Mouse (Mus musculus) retina, embryonic 14.5 days (tissue): ENCODE results near the gene Tob1.
A peak's percentile ranks its signal among the peaks of the same experiment; 100 is the strongest.

ENCODE experiments used
- DNase-seq: peaks from one replicate; pipeline ENCODE4 v3.0.0-alpha.2; 2015; ENCODE audit warnings: low spot score

Gene Tob1

GRCm38 (mm10) chr11:94198405-94199146 lies 12.7 kb upstream of the Tob1 start:
- DNase-seq: no peak

DNA sequence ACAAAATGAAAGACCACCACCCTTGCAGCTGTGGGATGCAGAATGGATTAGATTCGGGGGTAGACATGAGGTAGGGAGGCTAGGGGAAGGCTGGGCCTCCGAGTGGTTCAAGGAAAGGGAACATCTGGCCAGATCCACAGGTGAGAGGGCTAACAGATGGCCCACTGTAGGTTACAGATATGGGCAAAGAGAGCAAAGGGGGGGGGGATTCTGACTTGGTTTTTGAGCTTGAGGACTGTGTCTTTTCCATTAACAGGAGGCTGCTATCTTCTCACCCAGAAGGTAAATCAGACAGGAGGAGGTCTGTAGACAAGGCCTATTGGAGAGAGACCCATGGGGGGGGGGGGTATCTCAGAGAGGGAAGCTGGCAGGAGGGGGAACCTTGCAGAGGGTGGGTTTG lies 11.5 kb upstream of the Tob1 start:
- no peak for DNase-seq

- DNase-seq: no peak
Measured at GRCm38 (mm10) chr11:94200422-94200821, 10.8 kb upstream of the Tob1 start.

- no peak for DNase-seq
Measured at GRCm38 (mm10) chr11:94202106-94202505, 9.1 kb upstream of the Tob1 start.

GRCm38 (mm10) chr11:94203066-94203465 lies 8.2 kb upstream of the Tob1 start:
- DNase-seq: no peak

- peak; percentile 40 for DNase-seq
Measured at GRCm38 (mm10) chr11:94206398-94207114, 4.7 kb upstream of the Tob1 start.

DNA sequence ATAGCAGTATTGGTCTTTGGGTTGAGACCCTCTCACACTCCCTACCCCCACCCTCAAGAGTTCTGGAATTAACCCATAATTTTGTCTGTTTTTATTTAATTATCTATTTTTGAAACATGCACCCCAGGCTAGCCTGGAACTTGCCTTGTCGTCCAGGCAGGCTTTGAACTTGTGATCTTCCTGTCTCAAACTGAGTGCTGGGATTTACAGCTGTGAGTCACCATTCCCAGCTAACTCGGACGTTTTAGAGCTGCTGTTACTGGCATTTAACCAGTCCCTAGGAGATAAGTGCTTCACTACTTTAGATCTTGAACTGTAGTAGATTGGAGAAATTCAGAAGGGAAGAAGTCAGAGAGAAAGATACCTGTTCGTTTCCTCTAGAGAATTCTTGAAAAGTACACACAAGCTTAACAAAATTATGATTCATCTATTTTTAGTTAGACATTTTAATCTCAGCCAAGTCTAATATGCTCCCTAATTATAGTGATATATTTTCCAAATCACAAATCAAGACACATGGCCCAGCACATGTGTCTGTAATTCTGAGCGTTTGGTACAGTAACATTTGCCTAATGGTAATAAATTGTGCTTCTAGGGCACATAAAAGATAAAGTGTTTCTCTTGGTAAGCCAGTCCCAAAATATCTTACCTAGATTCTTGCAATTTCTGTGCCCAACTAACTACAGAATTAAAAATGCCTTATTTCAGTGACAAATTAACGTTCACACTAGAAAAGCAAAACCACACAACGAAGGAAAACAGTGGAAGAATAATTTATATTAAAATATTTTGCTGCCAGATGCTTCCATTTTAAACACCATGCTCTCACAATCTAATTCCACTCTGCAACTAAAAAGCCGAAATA lies 2.2 kb upstream of the Tob1 start:
- DNase-seq: no peak

GRCm38 (mm10) chr11:94209695-94210131 lies 1.5 kb upstream of the Tob1 start:
- no peak for DNase-seq

GRCm38 (mm10) chr11:94210191-94211086 lies 815 bp upstream of the Tob1 start:
- DNase-seq: peak; percentile 92

- peak; percentile 53 for DNase-seq
Measured at GRCm38 (mm10) chr11:94211651-94212488, 616 bp downstream of the Tob1 start.

DNA sequence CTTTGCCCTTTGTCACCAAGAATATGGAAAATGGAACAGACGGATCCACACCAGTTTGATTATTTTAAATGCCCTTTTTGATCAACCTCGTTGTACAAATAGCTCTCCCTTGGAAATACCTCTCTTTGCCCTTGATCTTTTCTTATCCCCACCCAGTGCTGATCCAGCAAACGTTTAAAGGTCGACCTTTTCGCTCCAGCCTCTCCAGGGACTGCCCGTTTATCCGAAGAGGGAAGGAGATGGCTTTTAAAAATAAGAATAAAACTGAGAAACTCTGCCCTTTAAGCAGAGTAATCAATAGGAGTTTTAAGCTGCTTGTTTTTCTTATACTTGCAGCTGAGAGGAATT lies 1.2 kb downstream of the Tob1 start:
- DNase-seq: no peak

DNA sequence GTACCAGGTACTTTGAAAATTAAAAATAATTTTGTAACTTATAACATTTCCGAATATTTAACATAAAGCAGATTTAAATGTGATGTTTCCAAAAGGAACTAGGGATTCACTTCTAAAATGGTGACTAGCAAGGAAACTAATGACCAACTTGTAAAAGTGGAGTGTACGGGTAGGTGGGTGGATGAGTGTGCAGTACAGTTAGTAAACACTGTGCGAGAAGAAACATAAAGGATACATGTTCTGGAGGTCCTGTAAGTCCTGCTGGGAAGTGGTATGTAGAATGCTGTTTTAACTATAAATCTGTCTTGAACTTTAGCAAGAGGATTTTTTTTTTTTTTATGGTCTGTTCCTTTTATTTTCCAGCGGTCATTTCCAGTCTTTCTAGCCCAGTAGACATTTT lies 1.7 kb downstream of the Tob1 start:
- DNase-seq: no peak

GRCm38 (mm10) chr11:94213735-94214594 lies 2.7 kb downstream of the Tob1 start:
- DNase-seq: no peak

GRCm38 (mm10) chr11:94215581-94215980 lies 4.3 kb downstream of the Tob1 start:
- no peak for DNase-seq

- no peak for DNase-seq
Measured at GRCm38 (mm10) chr11:94216247-94216646, 5.0 kb downstream of the Tob1 start.

DNA sequence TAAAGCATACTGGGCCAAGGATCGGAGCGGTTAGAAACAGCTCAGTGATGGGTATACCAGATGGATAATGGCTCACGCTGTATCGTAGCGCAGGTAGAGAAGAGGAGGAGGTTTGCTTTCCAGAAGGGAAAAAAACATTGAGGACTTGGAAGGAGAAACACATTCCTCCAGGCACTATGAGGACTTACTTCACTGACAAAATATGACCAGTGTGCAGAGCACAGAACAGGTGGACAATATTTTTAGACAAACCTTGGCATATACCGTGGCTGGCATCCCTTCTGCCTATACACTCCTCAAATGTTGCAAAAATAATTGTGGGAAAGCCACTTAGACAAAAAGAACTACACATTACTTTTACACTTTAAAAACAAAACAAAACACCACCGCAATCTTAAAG lies 10.0 kb downstream of the Tob1 start:
- DNase-seq: no peak

DNA sequence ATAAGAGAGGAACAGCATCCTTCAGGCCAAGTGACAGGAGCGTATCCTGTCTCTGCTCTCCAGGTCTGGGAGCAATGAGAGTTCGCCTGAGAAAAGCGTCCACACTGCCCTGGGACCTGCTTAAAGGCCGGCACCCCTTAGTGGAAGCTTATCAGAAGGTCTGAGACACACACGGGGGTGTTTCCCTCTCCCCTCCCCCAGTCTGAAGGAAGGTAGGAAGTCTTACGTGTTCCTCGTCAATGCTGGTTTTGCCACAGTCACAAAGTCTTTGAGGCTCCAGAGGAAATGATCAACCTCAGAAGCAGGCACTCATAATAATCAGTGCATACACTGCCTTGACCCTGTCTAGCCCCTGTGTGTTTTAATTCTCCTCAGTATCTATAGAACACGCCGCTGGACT lies 12.3 kb downstream of the Tob1 start:
- no peak for DNase-seq

- DNase-seq: peak; percentile 79
Measured at GRCm38 (mm10) chr11:94225985-94226384, 14.7 kb downstream of the Tob1 start.

GRCm38 (mm10) chr11:94228416-94228815 lies 17.2 kb downstream of the Tob1 start:
- no peak for DNase-seq
